Mouse (Mus musculus): ENCODE measurements around the gene Anln.
"Not testable (repeated sequence)": the region's sequence is repeated elsewhere in the genome, so short reads cannot be mapped to it uniquely, and the experiment has no call there.

Gene Anln

GRCm38 (mm10) chr9:22389021-22389476 lies at the start of gene Anln:
TSS of gene Anln (minus strand) at chr9:22389188.
- peak; percentile 98 for DNase-seq

DNA sequence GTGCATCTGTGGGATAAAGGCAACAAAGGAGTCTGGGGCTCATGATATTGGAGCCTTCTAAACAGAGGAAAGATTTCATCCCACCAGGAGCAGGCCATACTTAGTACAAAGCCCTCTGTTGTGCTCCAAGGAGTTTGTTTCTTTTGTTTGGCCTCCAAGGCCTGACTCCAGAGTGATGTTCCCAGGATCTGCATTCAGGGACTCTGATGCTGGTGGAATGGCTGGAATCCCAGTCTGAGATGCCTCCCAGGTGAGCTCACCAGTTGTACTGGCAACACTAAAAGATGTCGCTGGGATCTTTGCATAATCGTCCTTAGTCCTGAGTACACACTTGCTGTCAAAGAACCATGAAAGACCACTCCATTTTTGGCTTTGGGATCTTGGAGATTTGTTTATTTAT lies 45.1 kb upstream of the Anln start:
- no peak for DNase-seq

DNA sequence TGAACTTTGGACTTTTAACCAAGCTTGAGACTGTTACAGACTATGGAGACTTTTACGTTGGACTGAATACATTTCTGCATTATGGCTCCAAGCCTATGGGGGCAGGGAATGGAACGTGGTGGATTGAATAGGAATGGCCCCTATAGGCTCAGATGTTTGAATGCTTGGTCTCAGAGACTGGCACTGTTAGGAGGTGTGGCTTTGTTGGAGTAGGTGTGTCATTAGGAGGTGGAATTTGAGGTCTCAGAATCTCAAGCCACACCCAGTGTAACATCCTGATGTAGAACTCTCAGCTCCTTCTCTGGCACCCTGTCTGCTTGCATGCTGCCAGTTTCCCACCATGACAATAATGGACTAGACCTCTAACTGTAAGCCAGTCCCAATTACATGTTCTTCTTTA lies 44.2 kb upstream of the Anln start:
- no peak for DNase-seq

- DNase-seq = peak; percentile 67
Observed at GRCm38 (mm10) chr9:22430315-22430840, 41.4 kb upstream of the Anln start.

DNA sequence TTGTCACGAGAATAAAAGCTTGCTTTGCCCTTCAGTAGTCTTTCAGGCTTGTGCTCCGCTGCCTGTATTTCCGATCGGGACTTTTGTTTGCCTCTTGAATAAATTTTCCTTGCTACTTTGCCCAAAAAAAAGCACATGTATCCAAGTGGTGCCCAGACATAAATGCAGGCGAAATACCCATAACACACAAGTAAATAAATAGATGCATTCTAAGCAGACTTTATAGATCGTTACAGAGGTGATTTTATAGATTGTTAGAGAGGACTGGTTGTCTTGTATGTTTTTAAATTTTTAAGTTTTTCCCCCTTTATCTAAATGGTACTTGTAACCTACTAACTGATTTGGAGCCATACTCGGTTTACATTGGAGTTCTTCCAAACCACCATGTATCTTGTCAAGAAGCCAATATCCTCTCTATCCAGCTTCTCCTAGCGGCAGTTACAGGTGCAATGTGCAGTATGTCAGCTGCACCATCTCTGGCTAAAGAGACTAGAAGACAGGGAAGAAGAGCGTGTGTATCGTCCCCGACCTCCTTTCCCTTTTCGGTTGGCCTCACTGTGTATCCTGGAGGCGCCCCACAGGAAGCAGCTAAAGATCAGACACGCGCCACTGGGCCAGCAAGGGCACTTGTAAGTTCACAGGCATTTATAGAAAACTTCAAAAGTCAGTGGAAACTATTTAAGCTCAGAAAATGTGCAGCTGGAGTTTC lies 40.7 kb upstream of the Anln start:
- peak; percentile 63 for DNase-seq

GRCm38 (mm10) chr9:22428666-22429410 lies 39.9 kb upstream of the Anln start:
- peak; percentile 33 for DNase-seq

GRCm38 (mm10) chr9:22428028-22428665 lies 39.2 kb upstream of the Anln start:
- DNase-seq = no peak

- DNase-seq = no peak
Observed at GRCm38 (mm10) chr9:22424719-22425118, 35.7 kb upstream of the Anln start.

DNA sequence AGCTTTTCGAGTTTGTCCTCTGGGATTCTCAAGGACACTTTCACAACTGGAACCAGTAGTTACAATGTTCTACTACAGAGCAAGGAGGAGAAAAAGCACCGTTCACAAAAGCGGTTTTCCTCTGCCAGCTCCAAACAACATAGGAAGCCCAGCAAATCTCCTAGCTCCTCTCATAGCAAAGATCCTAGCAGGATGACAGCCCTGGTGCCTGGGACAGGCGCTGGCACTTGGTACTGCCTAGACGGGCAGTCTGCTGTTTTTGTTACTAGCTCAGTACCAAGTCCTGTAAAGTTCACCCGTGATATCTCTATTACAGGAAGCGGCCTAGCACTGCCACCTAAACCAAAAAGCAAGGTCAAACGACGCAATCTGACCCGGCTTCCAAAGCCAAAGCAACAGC lies 35.2 kb upstream of the Anln start:
- no peak for DNase-seq

DNA sequence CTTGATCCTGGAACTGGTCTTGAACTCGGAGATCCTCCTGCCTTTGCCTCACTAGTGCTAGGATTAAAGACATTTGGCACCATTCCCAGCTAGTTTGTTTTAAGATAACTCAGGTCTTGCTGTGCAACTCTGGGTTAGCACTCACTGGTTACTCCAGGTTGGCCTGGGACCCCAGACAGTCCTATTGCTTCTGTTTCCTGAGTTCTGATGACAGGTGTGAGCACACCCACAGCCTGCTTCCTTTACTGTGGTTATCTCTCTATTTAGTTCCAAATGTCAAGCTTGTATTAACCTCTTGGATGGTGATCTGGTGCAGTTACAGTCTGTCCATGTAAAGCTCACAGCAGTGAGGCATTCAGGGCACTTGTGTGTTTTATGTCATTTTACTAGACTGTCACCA lies 34.5 kb upstream of the Anln start:
- no peak for DNase-seq

- DNase-seq = no peak
Observed at GRCm38 (mm10) chr9:22422559-22422958, 33.6 kb upstream of the Anln start.

- no peak for DNase-seq
Observed at GRCm38 (mm10) chr9:22420491-22420890, 31.5 kb upstream of the Anln start.

DNA sequence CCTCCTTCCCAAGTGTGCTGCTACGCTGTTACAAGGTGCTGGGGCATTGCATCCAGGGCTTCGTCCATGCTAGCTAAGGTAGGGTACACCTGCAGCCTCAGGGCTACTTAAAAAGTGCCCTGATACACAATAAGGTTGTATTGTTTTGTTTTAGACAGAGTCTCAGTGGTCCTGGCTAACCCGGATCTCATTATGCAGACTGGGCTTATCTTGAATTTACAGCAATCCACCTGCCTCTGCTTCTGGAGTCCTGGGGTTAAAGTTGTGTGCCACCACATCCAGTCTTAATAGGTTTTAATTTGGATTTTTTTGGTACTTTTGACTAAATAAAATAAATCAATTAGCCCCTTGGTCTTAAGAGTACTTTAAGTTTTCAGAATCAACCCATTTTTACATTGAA lies 30.9 kb upstream of the Anln start:
- DNase-seq = no peak

GRCm38 (mm10) chr9:22417547-22417946 lies 28.6 kb upstream of the Anln start:
- DNase-seq = no peak

DNA sequence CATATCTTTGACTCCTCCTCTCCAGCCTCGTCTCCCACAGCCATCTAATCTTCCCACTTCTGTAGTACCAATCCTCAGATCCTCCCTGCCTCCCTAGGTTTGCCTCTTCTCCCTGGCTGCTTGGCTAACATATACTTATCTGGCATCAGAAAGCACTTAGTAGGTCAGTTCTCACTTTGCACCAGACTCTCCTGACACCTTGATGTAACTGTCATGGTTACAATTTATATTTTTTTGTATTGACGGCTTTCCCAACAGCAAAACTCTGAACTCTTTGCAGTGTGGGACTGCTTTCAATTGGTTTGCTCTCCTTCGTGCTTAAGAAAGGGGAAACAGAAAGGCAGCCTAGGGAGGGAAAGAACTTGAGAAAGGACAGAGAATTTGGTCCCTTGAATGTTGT lies 27.2 kb upstream of the Anln start:
- no peak for DNase-seq

DNA sequence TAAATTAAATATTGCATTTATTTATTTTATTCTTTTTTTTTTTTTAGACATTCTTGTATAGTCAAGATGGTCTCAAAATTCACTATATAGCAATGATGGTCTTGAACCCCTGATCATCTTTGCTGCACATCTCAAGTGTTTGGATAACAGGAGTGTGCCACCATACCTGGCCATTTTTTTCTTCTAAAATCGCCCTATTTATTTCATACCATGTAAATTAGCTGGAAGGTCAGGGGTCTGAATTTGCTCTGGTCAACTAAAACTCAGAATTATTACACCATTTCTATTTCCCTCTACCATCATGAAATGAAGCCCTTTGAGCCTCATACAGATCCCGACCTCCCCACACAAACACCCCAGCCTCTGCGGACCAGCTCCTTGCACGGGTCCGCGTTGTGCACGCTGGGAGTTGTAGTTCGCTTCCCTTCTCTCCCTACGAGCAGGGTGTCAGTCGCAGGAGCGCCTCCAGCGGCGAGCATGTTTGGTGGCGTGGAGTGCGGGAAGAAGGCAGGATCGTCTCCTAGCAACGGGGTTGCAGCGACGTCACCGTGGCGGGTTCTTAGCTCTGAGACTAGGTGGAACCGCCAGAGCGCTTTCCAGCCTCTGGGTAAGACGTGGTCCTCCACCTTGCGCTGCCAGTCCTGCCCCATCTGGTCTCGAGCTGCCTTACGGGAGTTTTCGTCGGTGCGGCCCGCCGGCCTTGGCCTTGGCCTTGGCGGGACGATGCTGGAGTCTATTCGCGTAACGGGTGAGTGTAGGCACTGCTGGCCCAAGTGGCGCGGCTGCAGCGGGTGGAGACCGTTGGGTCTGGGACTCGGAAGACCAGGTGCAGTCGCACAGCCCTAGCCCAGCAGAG lies 22.2 kb upstream of the Anln start, which contains the start of gene 9530077C05Rik:
Gene 9530077C05Rik, plus strand, starts transcription at position 512 of the 856 bp plus-strand sequence.
- DNase-seq = peak; percentile 98

- no peak for DNase-seq
Observed at GRCm38 (mm10) chr9:22409501-22409900, 20.5 kb upstream of the Anln start.

- not testable (repeated sequence) for DNase-seq
Observed at GRCm38 (mm10) chr9:22408344-22408743, 19.4 kb upstream of the Anln start.

DNA sequence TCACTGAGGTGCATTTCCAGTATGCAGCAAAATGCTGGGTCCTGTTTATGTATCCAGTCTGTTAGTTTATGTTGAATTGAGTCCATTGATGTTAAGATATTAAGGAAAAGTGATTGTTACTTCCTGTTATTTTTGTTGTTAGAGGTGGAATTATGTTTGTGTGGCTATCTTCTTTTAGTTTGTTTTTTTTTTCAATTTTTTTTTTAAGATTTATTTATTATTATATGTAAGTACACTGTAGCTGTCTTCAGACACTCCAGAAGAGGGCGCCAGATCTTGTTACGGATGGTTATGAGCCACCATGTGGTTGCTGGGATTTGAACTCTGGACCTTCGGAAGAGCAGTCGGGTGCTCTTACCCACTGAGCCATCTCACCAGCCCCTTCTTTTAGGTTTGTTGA lies 18.6 kb upstream of the Anln start:
- not testable (repeated sequence) for DNase-seq

GRCm38 (mm10) chr9:22405414-22405813 lies 16.4 kb upstream of the Anln start:
- DNase-seq = no peak

DNA sequence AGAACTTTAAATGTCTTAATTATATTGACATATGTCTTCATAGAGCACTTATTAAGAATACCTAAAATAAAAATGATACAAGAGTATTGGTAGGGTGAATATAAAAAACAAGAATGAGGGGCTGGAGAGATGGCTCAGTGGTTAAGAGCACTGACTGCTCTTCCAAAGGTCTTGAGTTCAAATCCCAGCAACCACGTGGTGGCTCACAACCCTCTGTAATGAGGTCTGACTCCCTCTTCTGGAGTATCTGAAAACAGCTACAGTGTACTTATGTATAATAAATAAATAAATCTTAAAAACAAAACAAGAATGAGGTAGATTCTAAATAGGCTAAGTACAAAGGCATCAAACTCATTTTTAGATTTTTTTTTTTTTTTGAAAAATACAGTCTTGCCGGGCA lies 14.5 kb upstream of the Anln start:
- not testable (repeated sequence) for DNase-seq

DNA sequence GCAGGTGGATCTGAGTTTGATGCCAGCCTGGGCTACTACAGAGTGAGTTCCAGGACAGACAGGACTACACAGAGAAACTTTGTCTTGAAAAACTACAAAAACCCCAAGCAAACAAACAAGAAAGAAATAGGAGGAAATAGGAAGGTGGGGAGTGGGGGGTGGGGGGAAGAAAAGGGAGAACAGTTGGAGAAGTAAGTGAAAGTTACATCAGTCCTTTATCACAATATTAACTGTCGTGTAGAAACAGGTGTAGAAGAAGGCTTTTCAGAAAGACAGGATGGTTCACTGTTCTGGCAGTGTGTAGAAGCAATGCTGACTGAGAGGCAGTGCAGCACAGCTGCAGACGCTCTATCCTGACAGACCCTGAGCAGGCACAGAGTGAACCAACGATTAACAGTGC lies 14.0 kb upstream of the Anln start:
- DNase-seq = no peak

GRCm38 (mm10) chr9:22402001-22402400 lies 13.0 kb upstream of the Anln start:
- no peak for DNase-seq

All from thymus, postnatal 4 days (tissue).